Mouse (Mus musculus) heart, embryonic 11.5 days (tissue): ENCODE measurements around the gene Notch1. TPM values are rescaled to one million over a fixed set of nuclear protein-coding genes. Genes with fewer than 3 reads are reported as not detected.

Source experiments
- ATAC-seq: fragments of 200-750 bp; cut with Nextera tagmentation; replicated peaks from 2 replicates; pipeline ENCODE4 v1.8.0; 2017; ENCODE audit warnings: moderate library complexity; ENCODE audit not compliant: insufficient number of reproducible peaks, low FRiP score, low TSS enrichment
- H3K27ac ChIP-seq: fragments of 300-500 bp; sonication (generic); 2 replicates; pipeline ENCODE4 v1.5.1; 2014; ENCODE audit warnings: mild to moderate bottlenecking, low read depth, low read length
- H3K27me3 ChIP-seq: fragments of 300-500 bp; sonication (generic); 2 replicates; pipeline ENCODE4 v1.6.1; 2014; ENCODE audit warnings: mild to moderate bottlenecking, low read length, mixed read lengths; ENCODE audit not compliant: control insufficient read depth, insufficient read depth
- H3K36me3 ChIP-seq: fragments of 300-500 bp; sonication (generic); 2 replicates; pipeline ENCODE4 v1.6.1; 2014; ENCODE audit warnings: mild to moderate bottlenecking, low read length, moderate library complexity, mixed read lengths; ENCODE audit not compliant: control insufficient read depth, insufficient read depth
- H3K4me1 ChIP-seq: fragments of 300-500 bp; sonication (generic); 2 replicates; pipeline ENCODE4 v1.6.1; 2014; ENCODE audit warnings: low read length; ENCODE audit not compliant: control insufficient read depth, insufficient read depth
- H3K4me2 ChIP-seq: fragments of 300-500 bp; sonication (generic); 2 replicates; pipeline ENCODE4 v1.6.1; 2014; ENCODE audit warnings: mild to moderate bottlenecking, moderate library complexity
- H3K4me3 ChIP-seq: fragments of 300-500 bp; sonication (generic); 2 replicates; pipeline ENCODE4 v1.5.1; 2014; ENCODE audit warnings: low read depth, low read length
- H3K9ac ChIP-seq: fragments of 300-500 bp; sonication (generic); 2 replicates; pipeline ENCODE4 v1.6.1; 2014; ENCODE audit warnings: mild to moderate bottlenecking, low read depth, low read length, moderate library complexity
- H3K9me3 ChIP-seq: fragments of 300-500 bp; sonication (generic); replicated peaks from 2 replicates; pipeline ENCODE4 v1.6.1; 2016; ENCODE audit warnings: low read length; ENCODE audit not compliant: control insufficient read depth
- WGBS: fragments of 180-500 bp; shearing (Covaris S2); extraction: QIAGEN DNeasy Blood & Tissue Kit; methylation state at CpG from one replicate; pipeline ENCODE4 v1.1.7; 2014; ENCODE audit not compliant: insufficient replicate concordance; 5-methylcytosine and 5-hydroxymethylcytosine counted together
- microRNA-seq: library from miRNA; unstranded; fragments of <30 nt; microRNA quantifications from one replicate; pipeline ENCODE4, GENCODE M21; 2016; ENCODE audit warnings: borderline number of aligned reads
- polyA plus RNA-seq: library from polyadenylated mRNA; unstranded; fragments of >200 nt; fragmentation: Nextera tagmentation; extraction: Ambion mirVana; gene quantifications from 2 replicates; pipeline ENCODE4 v1.2.1, GENCODE M21; 2014

Notch1 gene
- polyA plus RNA-seq, 1 experiment from 2014 or later, result 23.5 TPM

GRCm38 (mm10) chr2:26410931-26411411, 105.5 kb downstream of the Notch1 start:
- no peaks in the 10 kb centered on the region for H3K27me3 ChIP-seq
- H3K36me3 ChIP-seq, result peaks cover 10% of the 10 kb centered on the region
- WGBS, result 82% methylated on average over 4 of the region's 5 CpGs
- no peaks in the 10 kb centered on the region for H3K9me3 ChIP-seq
- no peak overlapping the region for H3K4me2 ChIP-seq
- H3K9ac ChIP-seq, result no peak overlapping the region
- H3K27ac ChIP-seq, result no peak overlapping the region
- ATAC-seq, result no peak
- H3K4me1 ChIP-seq, result peaks cover 23% of the 10 kb centered on the region
- no peak overlapping the region for H3K4me3 ChIP-seq

GRCm38 (mm10) chr2:26410091-26410490, 106.4 kb downstream of the Notch1 start:
- Histone ChIP-seq H3K9me3 (no peaks in the 10 kb centered on the region), H3K9ac (no peak overlapping the region), H3K4me3 (no peak overlapping the region), H3K4me1 (peaks cover 23% of the 10 kb centered on the region), H3K36me3 (peaks cover 7% of the 10 kb centered on the region), H3K4me2 (no peak overlapping the region), H3K27me3 (no peaks in the 10 kb centered on the region), H3K27ac (no peak overlapping the region)
- ATAC-seq, result no peak
- WGBS, result 63% methylated on average over 5 of the region's 5 CpGs

- Histone ChIP-seq H3K4me2 (peak overlapping the region; percentile 79), H3K9ac (no peak overlapping the region), H3K4me1 (peaks cover 23% of the 10 kb centered on the region), H3K4me3 (peak overlapping the region; percentile 90), H3K27ac (no peak overlapping the region), H3K27me3 (no peaks in the 10 kb centered on the region), H3K9me3 (no peaks in the 10 kb centered on the region), H3K36me3 (peaks cover 7% of the 10 kb centered on the region)
- WGBS, result 49% methylated on average over 3 of the region's 3 CpGs
- ATAC-seq, result no peak
Measured at GRCm38 (mm10) chr2:26409362-26409761, 107.1 kb downstream of the Notch1 start.

- peak; percentile 94 for ATAC-seq
- Histone ChIP-seq H3K4me2 (peak within 1 kb of the TSS; percentile 79), H3K4me1 (peaks cover 23% of the 10 kb centered on the region), H3K27me3 (no peaks in the 10 kb centered on the region), H3K36me3 (peaks cover 7% of the 10 kb centered on the region), H3K9ac (peak within 1 kb of the TSS; percentile 97), H3K27ac (peak within 1 kb of the TSS; percentile 85), H3K4me3 (peak within 1 kb of the TSS; percentile 90), H3K9me3 (no peaks in the 10 kb centered on the region)
- WGBS, result under 1% methylated on average over 52 of the region's 57 CpGs
Measured at GRCm38 (mm10) chr2:26408515-26409356, 107.7 kb downstream of the Notch1 start, which contains the start of gene Inpp5e. Inpp5e (minus strand) TSS chr2:26409203.

Small RNA genes lying within 50 kb of the gene (microRNA-seq; reads per million reads assigned to microRNA genes)
- gene Mir6996, result 0.61 reads per million

Other genes with a start within 250 kb of the Notch1 start
- 0.09 TPM in 1 of 2 replicates, not detected in the other for gene Ccdc187, start 222.1 kb downstream of the Notch1 start, polyA plus RNA-seq
- 21.4 and 30.2 TPM in 2 replicates for gene Gpsm1, start 201.1 kb downstream of the Notch1 start, polyA plus RNA-seq
- 26.3 and 28.0 TPM in 2 replicates for gene Dnlz, start 164.6 kb downstream of the Notch1 start, polyA plus RNA-seq
- 0.38 and 0.59 TPM in 2 replicates for gene Card9, start 155.7 kb downstream of the Notch1 start, polyA plus RNA-seq
- 16.8 and 18.2 TPM in 2 replicates for gene Snapc4, start 136.0 kb downstream of the Notch1 start, polyA plus RNA-seq
- gene Entr1, start 127.3 kb downstream of the Notch1 start, polyA plus RNA-seq, result 87.4 and 89.1 TPM in 2 replicates
- 112 and 134 TPM in 2 replicates for gene Pmpca, start 127.3 kb downstream of the Notch1 start, polyA plus RNA-seq
- gene Inpp5e, start 107.5 kb downstream of the Notch1 start, polyA plus RNA-seq, result 14.1 and 14.2 TPM in 2 replicates
- gene Sec16a, start 71.4 kb downstream of the Notch1 start, polyA plus RNA-seq, result 23.6 and 27.1 TPM in 2 replicates
- 145 and 157 TPM in 2 replicates for gene Egfl7, start 63.4 kb upstream of the Notch1 start, polyA plus RNA-seq
- not detected in 2 replicates for gene Gm20532, start 70.0 kb upstream of the Notch1 start, polyA plus RNA-seq
- 15.7 and 20.6 TPM in 2 replicates for gene Agpat2, start 87.8 kb upstream of the Notch1 start, polyA plus RNA-seq
- gene Fam69b, start 111.8 kb upstream of the Notch1 start, polyA plus RNA-seq, result 13.4 and 14.9 TPM in 2 replicates
- gene Lcn4, start 154.6 kb upstream of the Notch1 start, polyA plus RNA-seq, result not detected in 2 replicates